Mouse (Mus musculus) adrenal gland, postnatal 4 days (tissue): ENCODE measurements around the gene Cfap298. TPM values are rescaled to one million over a fixed set of nuclear protein-coding genes. Genes with fewer than 3 reads are reported as not detected.
A peak's percentile ranks its signal among the peaks of the same experiment; 100 is the strongest.

ENCODE experiments used
- DNase-seq, 2 experiments: peaks; one replicate each; pipeline ENCODE4 v3.0.0; 2021 to 2022; ENCODE audit warnings: low spot score in 2 of 2, mixed read lengths in 2 of 2
- long read RNA-seq, 2 experiments: library from polyadenylated mRNA; stranded (forward); transcript quantifications; one replicate each; pipeline ENCODE4 v2.0.0; 2021
- total RNA-seq, 2 experiments: library from RNA; stranded (reverse); gene quantifications; 2 replicates each; pipeline ENCODE4 v1.2.3; 2021

Gene Cfap298
- total RNA-seq: 10 to 100 TPM; 30.9 to 38.7 TPM
- long read RNA-seq, experiment 1, transcript Cfap298-201 (7 exons, 1,430 nt): major isoform, 48 of 56 reads
- long read RNA-seq, experiment 1, partial matches to known transcripts: 5 of 56 reads
- long read RNA-seq, experiment 1, other reads (novel, unspliced or antisense): 3 of 56 reads
- long read RNA-seq, experiment 2, transcript Cfap298-201 (7 exons, 1,430 nt): major isoform, 46 of 51 reads
- long read RNA-seq, experiment 2, partial matches to known transcripts: 0 of 51 reads
- long read RNA-seq, experiment 2, other reads (novel, unspliced or antisense): 3 of 51 reads

DNA sequence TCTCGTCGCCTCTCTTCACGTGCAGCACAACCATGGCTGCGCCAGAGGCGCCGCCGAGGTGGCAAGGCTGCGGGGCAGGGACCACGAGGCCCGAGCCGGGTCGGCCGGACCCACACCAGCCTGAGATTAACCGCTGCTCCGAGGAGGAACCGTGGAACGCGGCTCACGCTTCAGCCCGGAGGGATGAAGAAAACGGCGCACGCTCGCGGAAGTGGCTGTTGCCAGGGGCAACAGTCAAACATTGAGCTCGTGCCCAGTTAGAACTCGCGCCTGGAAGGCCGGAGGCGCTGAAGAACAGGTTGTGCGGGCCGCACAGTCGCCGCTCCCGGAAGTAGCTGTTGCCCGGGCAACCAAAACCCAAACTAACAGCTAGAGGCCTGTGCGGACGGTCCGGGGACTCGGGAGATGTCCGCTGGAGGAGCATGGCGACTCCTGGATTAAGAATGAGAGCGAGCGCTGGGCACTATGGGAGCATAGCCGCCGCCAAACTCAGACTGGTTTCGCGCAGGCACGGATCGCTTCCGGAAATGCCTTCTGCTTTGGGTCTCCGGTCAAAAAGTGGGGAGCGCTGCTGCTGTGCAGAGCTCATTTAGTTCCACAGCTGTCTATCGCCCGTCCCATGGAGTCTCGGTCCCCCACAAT is at the start of gene Cfap298:
Gene Cfap298, minus strand, starts transcription at position 428 of the 642 bp plus-strand sequence.
- peak; percentile 79 to 84 for DNase-seq

GRCm38 (mm10) chr16:90971004-90971403 is 36.1 kb upstream of the Cfap298 start:
- no peak for DNase-seq

DNA sequence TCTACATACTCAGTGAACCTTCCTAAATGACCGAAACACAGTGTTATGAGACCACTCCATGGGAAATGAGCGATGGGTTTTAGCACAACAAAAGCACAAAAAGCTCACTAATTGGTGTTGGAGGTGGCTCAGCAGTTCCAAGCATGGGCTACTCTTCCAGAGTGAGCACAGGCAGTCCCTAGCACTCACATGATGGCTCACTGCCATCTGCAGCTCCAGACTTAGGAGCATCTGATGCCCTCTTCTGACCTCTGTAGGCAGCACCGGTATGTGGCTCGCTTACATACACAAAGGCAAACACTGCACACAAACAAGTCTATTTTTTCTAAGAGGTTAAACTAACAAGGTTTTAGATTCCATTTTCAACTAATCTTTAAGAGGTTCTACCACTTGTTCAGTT is 31.3 kb upstream of the Cfap298 start:
- no peak for DNase-seq

DNA sequence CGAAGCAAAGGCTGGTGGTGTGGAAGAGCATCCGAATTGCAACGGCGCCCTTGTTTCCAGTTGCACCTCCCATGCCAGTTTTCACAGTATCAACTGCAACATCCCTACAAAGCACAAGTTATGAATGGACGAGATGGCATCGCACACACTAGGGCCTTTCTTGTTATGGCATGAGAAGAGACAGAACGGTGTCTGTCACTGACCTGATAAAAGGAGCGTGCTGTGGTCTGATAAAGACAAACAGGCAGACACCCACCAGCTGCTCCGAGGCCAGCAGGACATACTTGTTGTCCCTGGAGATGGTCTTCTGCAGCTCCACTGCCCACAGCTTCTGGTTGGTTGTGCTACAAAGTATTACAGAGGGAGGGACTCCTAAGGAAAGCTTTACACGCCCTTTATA is 29.4 kb upstream of the Cfap298 start:
- DNase-seq: no peak

GRCm38 (mm10) chr16:90963866-90964265 is 29.0 kb upstream of the Cfap298 start:
- no peak for DNase-seq

- DNase-seq: no peak
These were observed 28.3 kb upstream of the Cfap298 start for GRCm38 (mm10) chr16:90963231-90963630.

DNA sequence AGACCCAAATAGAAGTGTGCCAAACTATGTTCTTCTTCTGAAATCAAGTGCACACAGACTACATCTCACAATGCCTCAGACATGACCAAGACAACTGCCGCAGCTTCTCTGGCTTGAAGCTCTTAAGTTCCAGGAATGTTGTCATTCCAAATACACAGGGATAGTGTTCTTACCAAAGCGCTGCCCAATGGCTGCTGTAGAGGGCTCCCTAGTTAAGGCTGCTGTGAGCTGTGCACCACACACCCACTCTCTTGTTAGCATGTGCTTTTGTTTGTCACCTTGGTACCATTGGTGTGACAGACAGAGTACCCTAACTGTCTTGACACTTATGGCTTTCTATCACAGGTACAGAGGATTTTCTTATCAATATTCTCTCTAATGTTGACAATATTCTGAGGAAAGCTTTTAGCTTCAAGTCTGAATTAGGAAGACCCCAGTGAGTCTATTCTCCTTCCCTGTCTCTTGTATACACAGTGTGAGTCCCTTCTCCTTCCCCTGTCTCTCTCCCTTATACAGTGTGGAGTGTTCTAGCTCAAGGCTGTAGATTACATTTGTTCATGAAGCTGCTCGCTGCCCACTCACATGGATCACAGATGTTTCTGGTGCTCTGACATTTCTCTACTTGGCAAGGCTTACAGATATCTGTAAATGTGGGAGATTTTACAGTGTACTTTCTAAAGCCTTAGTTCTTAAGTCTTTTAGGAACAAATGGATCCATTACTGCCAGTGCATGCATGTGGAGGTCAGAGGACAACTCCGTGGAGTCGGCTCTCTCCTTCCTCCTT is 23.6 kb upstream of the Cfap298 start:
- no peak for DNase-seq

- DNase-seq: no peak
These were observed 20.6 kb upstream of the Cfap298 start for GRCm38 (mm10) chr16:90955494-90955893.

- DNase-seq: no peak
These were observed 18.9 kb upstream of the Cfap298 start for GRCm38 (mm10) chr16:90953770-90954169.

- no peak for DNase-seq
These were observed 18.2 kb upstream of the Cfap298 start for GRCm38 (mm10) chr16:90953147-90953546.

DNA sequence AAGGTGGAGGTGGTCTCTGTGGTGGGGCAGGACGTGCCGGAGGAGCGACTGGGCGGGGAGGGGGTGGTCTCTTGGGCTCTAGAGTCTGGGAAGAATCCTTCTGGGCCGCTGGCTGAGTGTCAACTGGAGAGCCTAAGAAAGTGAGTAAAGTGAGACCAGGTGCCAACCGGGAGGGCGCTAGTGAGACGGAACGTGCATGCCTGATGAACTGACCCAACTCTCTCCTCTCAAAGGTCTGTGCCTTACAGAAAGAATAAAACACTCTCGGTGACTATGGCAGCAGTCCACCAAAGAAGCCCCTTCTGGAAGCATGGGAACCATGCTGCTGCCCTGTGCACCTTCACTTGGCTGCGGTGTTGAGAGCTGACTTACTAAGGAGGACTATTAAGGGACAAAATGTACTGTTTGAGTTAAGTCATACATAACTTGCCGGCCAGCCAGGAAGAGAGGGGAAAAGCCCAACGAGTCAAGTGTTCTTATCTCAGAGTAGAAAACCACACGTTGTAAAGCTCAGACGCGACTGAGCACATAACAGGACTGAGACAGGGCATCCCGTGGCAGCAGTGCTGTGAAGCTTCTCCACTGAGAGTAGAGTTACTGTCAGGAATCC is 15.5 kb upstream of the Cfap298 start:
- DNase-seq: no peak

DNA sequence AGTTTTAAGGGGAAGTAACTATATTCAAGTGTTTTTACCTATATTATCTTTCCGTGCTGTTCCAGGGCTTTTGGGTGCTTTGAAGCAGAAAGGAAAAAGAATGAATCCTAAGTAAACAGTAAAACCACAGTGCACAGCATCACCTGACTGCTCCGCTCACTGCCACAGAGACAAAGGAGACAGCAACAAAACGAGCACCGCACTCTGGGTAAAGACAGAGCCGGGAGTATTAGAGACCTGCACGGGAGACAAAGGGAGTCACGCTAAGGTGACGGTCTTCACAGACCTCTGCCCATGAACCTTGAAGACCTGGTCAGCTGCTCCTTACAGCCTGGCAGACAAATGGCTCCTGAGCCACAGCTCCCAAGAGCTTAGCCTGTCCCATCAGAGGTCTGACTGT is 12.1 kb upstream of the Cfap298 start:
- DNase-seq: no peak

DNA sequence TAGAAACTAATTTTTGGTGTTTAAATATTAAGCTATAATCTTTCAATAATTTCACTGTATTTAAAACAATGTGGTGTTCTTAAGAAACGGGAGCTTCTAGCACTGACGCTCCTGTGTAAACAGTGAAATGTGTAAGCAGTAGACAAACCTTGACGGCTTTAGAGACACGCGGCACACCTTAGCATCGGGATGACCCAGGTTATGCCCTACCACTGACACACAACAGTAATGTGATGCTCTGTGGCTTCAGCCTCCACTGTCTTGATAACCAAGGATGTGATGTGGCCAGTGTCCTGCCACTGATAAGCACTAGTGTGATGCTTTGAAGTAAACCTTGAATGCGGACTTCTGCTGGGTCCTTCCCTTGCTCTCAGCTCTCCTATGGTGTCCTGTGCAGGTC is 6.3 kb upstream of the Cfap298 start:
- no peak for DNase-seq

DNA sequence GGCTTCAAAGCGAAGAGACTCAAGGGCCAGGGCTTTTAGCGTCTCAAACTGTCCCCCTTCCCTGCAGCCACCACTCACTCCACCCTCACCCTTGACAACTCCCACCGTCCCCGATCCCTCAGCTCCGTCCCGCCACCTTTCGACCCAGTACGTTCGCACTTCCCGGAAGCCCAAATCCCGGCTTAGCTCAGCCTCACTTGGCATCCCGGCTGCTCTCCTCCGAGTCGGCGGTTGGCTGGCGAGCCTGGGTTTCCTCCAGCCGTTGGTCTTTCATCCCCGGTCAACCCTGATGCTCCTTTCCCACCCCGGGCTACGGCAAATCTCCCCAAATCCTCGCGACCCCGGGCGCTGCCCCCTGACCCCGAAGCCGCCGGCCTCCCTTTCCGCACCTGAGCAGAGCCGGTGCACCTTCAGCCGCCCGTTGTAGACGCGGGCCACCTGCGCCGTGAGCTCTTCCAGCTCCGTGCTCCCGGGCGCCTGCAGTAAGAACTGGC is 674 bp downstream of the Cfap298 start:
- peak; percentile 34 to 48 for DNase-seq

- no peak for DNase-seq
These were observed 1.3 kb downstream of the Cfap298 start for GRCm38 (mm10) chr16:90933534-90934176.

DNA sequence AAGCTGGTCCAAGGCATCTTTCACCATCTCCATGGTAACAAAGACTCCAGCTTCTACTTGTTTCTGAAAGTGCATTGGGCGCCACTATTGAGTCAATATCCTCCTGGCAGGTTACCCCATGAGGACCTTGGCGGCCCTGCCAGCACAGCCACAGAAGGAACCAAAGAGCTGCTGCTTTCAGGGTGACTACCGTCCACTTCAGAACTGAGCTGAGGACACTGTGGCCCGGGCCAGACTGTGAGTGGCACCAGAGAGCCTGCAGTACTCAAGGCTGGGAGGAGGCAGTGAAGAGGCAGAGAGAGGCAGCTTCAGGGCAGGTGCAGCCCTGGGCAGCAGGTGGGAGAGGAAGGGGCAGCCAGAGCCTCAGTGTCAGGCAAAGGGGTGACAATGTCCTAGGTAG is 7.5 kb downstream of the Cfap298 start:
- DNase-seq: no peak

DNA sequence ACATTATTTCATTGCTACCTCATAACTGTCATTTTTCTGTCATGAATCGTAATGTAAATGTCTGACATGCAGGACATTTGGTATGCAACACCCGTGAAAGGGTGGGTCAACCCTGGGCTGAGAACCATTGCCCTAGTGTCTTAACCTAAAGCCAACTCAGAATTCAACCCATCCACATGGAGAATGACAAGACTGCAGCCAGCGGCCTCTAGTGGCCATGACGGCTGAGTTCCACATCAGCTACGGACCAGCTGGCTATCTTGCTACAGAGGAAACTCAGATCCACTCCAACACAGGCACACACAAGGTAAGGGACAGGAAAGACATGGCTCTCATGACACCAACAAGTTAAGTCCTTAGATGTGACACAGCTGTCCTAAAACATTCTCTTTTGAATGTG is 9.5 kb downstream of the Cfap298 start:
- peak in 1 of 2 experiments; percentile 44 for DNase-seq

- peak; percentile 38 to 48 for DNase-seq
These were observed 10.1 kb downstream of the Cfap298 start for GRCm38 (mm10) chr16:90924606-90925370.

- DNase-seq: no peak
These were observed 13.3 kb downstream of the Cfap298 start for GRCm38 (mm10) chr16:90921471-90922159.

- DNase-seq: no peak
These were observed 17.8 kb downstream of the Cfap298 start for GRCm38 (mm10) chr16:90917156-90917555.
